8 mouse cellular contexts compared by ENCODE assay signal in the genomic region with DNA sequence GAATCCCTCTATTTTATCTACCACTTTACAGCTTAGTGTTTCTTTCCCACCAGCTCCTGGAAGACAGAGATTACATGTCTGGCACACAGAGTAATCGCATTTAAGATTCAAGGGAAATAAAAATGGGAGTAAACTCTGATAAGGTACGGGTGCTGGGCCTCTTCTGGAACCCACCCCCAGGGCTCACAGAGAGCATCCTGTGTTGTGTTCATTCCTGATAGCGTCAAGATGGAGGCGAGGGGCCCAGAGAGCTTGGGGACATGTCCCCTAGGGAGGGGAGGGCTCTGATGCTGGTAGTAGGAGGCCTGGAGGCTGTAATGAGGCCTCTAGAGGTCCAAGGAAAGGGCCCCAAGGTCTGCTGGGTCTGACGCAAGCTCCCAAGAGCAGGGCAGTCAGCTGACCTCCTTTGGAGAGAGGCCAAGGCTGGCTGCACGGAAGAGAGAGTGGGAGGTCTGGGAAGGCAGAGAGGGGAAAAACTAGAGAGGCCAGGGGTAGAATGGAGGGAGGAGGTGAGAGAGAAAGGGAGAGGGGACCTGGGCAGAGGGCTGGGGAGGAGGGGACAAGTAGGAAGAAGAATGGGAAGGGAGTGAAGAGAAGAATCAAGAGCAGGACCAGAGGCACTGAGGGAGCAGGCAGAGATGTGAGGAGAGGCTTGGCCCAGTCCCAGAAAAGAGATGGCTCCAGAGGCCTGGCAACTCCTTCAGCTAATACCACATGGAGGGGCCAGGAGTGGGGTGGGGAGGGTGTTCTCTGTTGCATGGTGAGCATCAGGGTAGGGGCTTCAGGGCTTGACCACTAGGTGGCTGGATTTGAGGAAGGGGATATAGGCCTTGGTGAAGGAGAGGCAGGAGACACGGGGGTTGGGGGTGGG.
A peak's percentile ranks its signal among the peaks of the same experiment; 100 is the strongest.
DNase-seq lines count a peak whose midpoint lies in the region; ATAC-seq and TF ChIP-seq lines count a peak whose summit lies in the region.

No protein-coding gene starts in this region.

- peak overlapping the region; percentile 79 for H3K27ac ChIP-seq in heart, embryonic 11.5 days (ENCODE audit: low read depth, low read length)
- peak overlapping the region; percentile 64 for H3K27ac ChIP-seq in kidney, embryonic 15.5 days
- H3K27ac ChIP-seq in stomach, postnatal 0 days (replicated peaks): no peak overlapping the region

- peak; percentile 20 for TF ChIP-seq CTCF in stomach, postnatal 0 days (IDR thresholded peaks at IDR 0.05; ENCODE audit: low read depth)

- peaks cover 22% of the 10 kb centered on the region for H3K4me1 ChIP-seq in heart, embryonic 11.5 days (ENCODE audit: control insufficient read depth, insufficient read depth, low read length)
- peaks cover 31% of the 10 kb centered on the region for H3K4me1 ChIP-seq in kidney, embryonic 15.5 days
- H3K4me1 ChIP-seq in stomach, postnatal 0 days (replicated peaks; ENCODE audit: control insufficient read depth, insufficient read depth): peaks cover 4% of the 10 kb centered on the region; the same call in 1 of the 2 replicates

- peak; percentile 75 for ATAC-seq in heart, embryonic 11.5 days (replicated peaks; ENCODE audit: insufficient number of reproducible peaks, low FRiP score, low TSS enrichment)
- peak; percentile 72 for ATAC-seq in kidney, embryonic 15.5 days (replicated peaks; ENCODE audit: low FRiP score)
- peak; percentile 74 for ATAC-seq in stomach, postnatal 0 days (ENCODE audit: low FRiP score, low TSS enrichment)

- peak overlapping the region; percentile 9; the same call in 1 of the 2 replicates for H3K4me2 ChIP-seq in heart, embryonic 11.5 days
- H3K4me2 ChIP-seq in kidney, embryonic 15.5 days: no peak overlapping the region
- no peak overlapping the region for H3K4me2 ChIP-seq in stomach, postnatal 0 days (replicated peaks; ENCODE audit: low read depth)

- no peaks in the 10 kb centered on the region for H3K36me3 ChIP-seq in heart, embryonic 11.5 days (ENCODE audit: control insufficient read depth, insufficient read depth, low read length)
- H3K36me3 ChIP-seq in kidney, embryonic 15.5 days: no peaks in the 10 kb centered on the region
- no peaks in the 10 kb centered on the region for H3K36me3 ChIP-seq in stomach, postnatal 0 days (ENCODE audit: control insufficient read depth, insufficient read depth, low read length)

- H3K27me3 ChIP-seq in heart, embryonic 11.5 days (ENCODE audit: control insufficient read depth, insufficient read depth, low read length): no peaks in the 10 kb centered on the region
- H3K27me3 ChIP-seq in kidney, embryonic 15.5 days: no peaks in the 10 kb centered on the region
- H3K27me3 ChIP-seq in stomach, postnatal 0 days (ENCODE audit: control insufficient read depth, insufficient read depth, low read length): no peaks in the 10 kb centered on the region

- TF ChIP-seq EP300 in stomach, postnatal 0 days (optimal IDR thresholded peaks at IDR 0.05): no peak

- 31% methylated on average over 7 of the region's 7 CpGs for WGBS in heart, embryonic 11.5 days (ENCODE audit: insufficient replicate concordance)
- 39% methylated on average over 7 of the region's 7 CpGs for WGBS in kidney, embryonic 15.5 days
- 43% methylated on average over 7 of the region's 7 CpGs for WGBS in stomach, postnatal 0 days

- no peak overlapping the region for H3K4me3 ChIP-seq in heart, embryonic 11.5 days (ENCODE audit: low read depth, low read length)
- H3K4me3 ChIP-seq in kidney, embryonic 15.5 days (replicated peaks): no peak overlapping the region
- no peak overlapping the region for H3K4me3 ChIP-seq in stomach, postnatal 0 days (ENCODE audit: low read depth, low read length)

- no peaks in the 10 kb centered on the region for H3K9me3 ChIP-seq in heart, embryonic 11.5 days (replicated peaks; ENCODE audit: control insufficient read depth, low read length)
- H3K9me3 ChIP-seq in kidney, embryonic 15.5 days (replicated peaks): no peaks in the 10 kb centered on the region
- H3K9me3 ChIP-seq in stomach, postnatal 0 days (ENCODE audit: control insufficient read depth, low read length): no peaks in the 10 kb centered on the region

- H3K9ac ChIP-seq in heart, embryonic 11.5 days (ENCODE audit: low read depth, low read length): peak overlapping the region; percentile 50
- H3K9ac ChIP-seq in kidney, embryonic 15.5 days: no peak overlapping the region
- H3K9ac ChIP-seq in stomach, postnatal 0 days (ENCODE audit: low read length): no peak overlapping the region

- DNase-seq in cerebellum, postnatal 10 days: peak; percentile 76
- no peak for DNase-seq in cerebellum, adult 11-12 months
- DNase-seq in c-Kit-positive CD71-negative TER-119-negative erythroid progenitor cells, embryonic 14.5 days (ENCODE audit: low read depth): peak; percentile 25
- peak; percentile 85 for DNase-seq in lung, postnatal 10 days
- peak; percentile 70 for DNase-seq in stomach, postnatal 0 days (ENCODE audit: low spot score)
- DNase-seq in right cerebral cortex, adult 2 months (ENCODE audit: low spot score in 2 of 2): no peak

Comparison
In these comparisons a context has a peak if more than half of its experiments do, and no peak if none do; other contexts are left out.
1. DNase-seq: peak in cerebellum, postnatal 10 days (2 of 2), c-Kit-positive CD71-negative TER-119-negative erythroid progenitor cells, embryonic 14.5 days (single experiment), lung, postnatal 10 days (single experiment) and stomach, postnatal 0 days (single experiment); none in cerebellum, adult 11-12 months (single experiment) and right cerebral cortex, adult 2 months (0 of 2).
2. Peak in every context shown above with its lines, with median percentiles within 50 percentile points of each other: ATAC-seq.